Mouse (Mus musculus): ENCODE data around the gene Ccr1l1. TPM values are rescaled to one million over a fixed set of nuclear protein-coding genes. Genes with fewer than 3 reads are reported as not detected.

Gene Ccr1l1
- polyA plus RNA-seq, 1 experiment from 2014 or later = not detected

GRCm38 (mm10) chr9:123951176-123951575 lies 27.0 kb downstream of the Ccr1l1 start:
- Histone ChIP-seq H3K4me3 (ENCODE audit: low read depth, low read length) (no peak overlapping the region), H3K9me3 (ENCODE audit: control insufficient read depth, low read length) (no peaks in the 10 kb centered on the region), H3K27ac (replicated peaks; ENCODE audit: low read depth, low read length) (no peak overlapping the region), H3K36me3 (ENCODE audit: control insufficient read depth, insufficient read depth, low read length) (no peaks in the 10 kb centered on the region), H3K27me3 (ENCODE audit: control insufficient read depth, insufficient read depth, low read length) (no peaks in the 10 kb centered on the region), H3K4me2 (ENCODE audit: low read depth, severe bottlenecking) (no peak overlapping the region), H3K9ac (ENCODE audit: low read length) (no peak overlapping the region), H3K4me1 (ENCODE audit: control insufficient read depth, insufficient read depth, low read length) (no peaks in the 10 kb centered on the region)
- DNase-seq (ENCODE audit: low spot score) = no peak
- no peak for ATAC-seq (ENCODE audit: insufficient number of reproducible peaks, low FRiP score, low TSS enrichment, low read depth)
- WGBS = 93% methylated on average over 1 of the region's 1 CpGs

- DNase-seq (ENCODE audit: low spot score) (no peak), ATAC-seq (ENCODE audit: insufficient number of reproducible peaks, low FRiP score, low TSS enrichment, low read depth) (no peak)
- Histone ChIP-seq H3K4me2 (ENCODE audit: low read depth, severe bottlenecking) (no peak overlapping the region), H3K27ac (replicated peaks; ENCODE audit: low read depth, low read length) (no peak overlapping the region), H3K4me1 (ENCODE audit: control insufficient read depth, insufficient read depth, low read length) (no peaks in the 10 kb centered on the region), H3K4me3 (ENCODE audit: low read depth, low read length) (no peak overlapping the region), H3K36me3 (ENCODE audit: control insufficient read depth, insufficient read depth, low read length) (no peaks in the 10 kb centered on the region), H3K27me3 (ENCODE audit: control insufficient read depth, insufficient read depth, low read length) (no peaks in the 10 kb centered on the region), H3K9ac (ENCODE audit: low read length) (no peak overlapping the region), H3K9me3 (ENCODE audit: control insufficient read depth, low read length) (no peaks in the 10 kb centered on the region)
- WGBS = 84% methylated on average over 2 of the region's 2 CpGs
Observed at GRCm38 (mm10) chr9:123949432-123949831, 28.8 kb downstream of the Ccr1l1 start.

- no peak for ATAC-seq (ENCODE audit: insufficient number of reproducible peaks, low FRiP score, low TSS enrichment, low read depth)
- H3K27ac ChIP-seq (replicated peaks; ENCODE audit: low read depth, low read length) = no peak overlapping the region
- no peak overlapping the region for H3K9ac ChIP-seq (ENCODE audit: low read length)
- H3K27me3 ChIP-seq (ENCODE audit: control insufficient read depth, insufficient read depth, low read length) = no peaks in the 10 kb centered on the region
- no peaks in the 10 kb centered on the region for H3K9me3 ChIP-seq (ENCODE audit: control insufficient read depth, low read length)
- H3K4me2 ChIP-seq (ENCODE audit: low read depth, severe bottlenecking) = no peak overlapping the region
- 88% methylated on average over 1 of the region's 1 CpGs for WGBS
- H3K36me3 ChIP-seq (ENCODE audit: control insufficient read depth, insufficient read depth, low read length) = no peaks in the 10 kb centered on the region
- no peak for DNase-seq (ENCODE audit: low spot score)
- H3K4me1 ChIP-seq (ENCODE audit: control insufficient read depth, insufficient read depth, low read length) = no peaks in the 10 kb centered on the region
- no peak overlapping the region for H3K4me3 ChIP-seq (ENCODE audit: low read depth, low read length)
Observed at GRCm38 (mm10) chr9:123947815-123948214, 30.4 kb downstream of the Ccr1l1 start.

- H3K36me3 ChIP-seq (ENCODE audit: control insufficient read depth, insufficient read depth, low read length) = no peaks in the 10 kb centered on the region
- H3K4me3 ChIP-seq (ENCODE audit: low read depth, low read length) = no peak overlapping the region
- no peaks in the 10 kb centered on the region for H3K9me3 ChIP-seq (ENCODE audit: control insufficient read depth, low read length)
- no peak overlapping the region for H3K27ac ChIP-seq (replicated peaks; ENCODE audit: low read depth, low read length)
- WGBS = 82% methylated on average over 3 of the region's 3 CpGs
- H3K4me2 ChIP-seq (ENCODE audit: low read depth, severe bottlenecking) = no peak overlapping the region
- DNase-seq (ENCODE audit: low spot score) (no peak), ATAC-seq (ENCODE audit: insufficient number of reproducible peaks, low FRiP score, low TSS enrichment, low read depth) (no peak)
- no peaks in the 10 kb centered on the region for H3K4me1 ChIP-seq (ENCODE audit: control insufficient read depth, insufficient read depth, low read length)
- H3K27me3 ChIP-seq (ENCODE audit: control insufficient read depth, insufficient read depth, low read length) = no peaks in the 10 kb centered on the region
- H3K9ac ChIP-seq (ENCODE audit: low read length) = no peak overlapping the region
Observed at GRCm38 (mm10) chr9:123942025-123942424, 36.2 kb downstream of the Ccr1l1 start.

GRCm38 (mm10) chr9:123941316-123941715 lies 36.9 kb downstream of the Ccr1l1 start:
- Histone ChIP-seq H3K27ac (replicated peaks; ENCODE audit: low read depth, low read length) (no peak overlapping the region), H3K4me3 (ENCODE audit: low read depth, low read length) (no peak overlapping the region), H3K9me3 (ENCODE audit: control insufficient read depth, low read length) (no peaks in the 10 kb centered on the region), H3K4me1 (ENCODE audit: control insufficient read depth, insufficient read depth, low read length) (no peaks in the 10 kb centered on the region), H3K4me2 (ENCODE audit: low read depth, severe bottlenecking) (no peak overlapping the region), H3K27me3 (ENCODE audit: control insufficient read depth, insufficient read depth, low read length) (no peaks in the 10 kb centered on the region), H3K36me3 (ENCODE audit: control insufficient read depth, insufficient read depth, low read length) (no peaks in the 10 kb centered on the region), H3K9ac (ENCODE audit: low read length) (no peak overlapping the region)
- ATAC-seq (ENCODE audit: insufficient number of reproducible peaks, low FRiP score, low TSS enrichment, low read depth) (no peak), DNase-seq (ENCODE audit: low spot score) (no peak)
- 70% methylated on average over 2 of the region's 2 CpGs for WGBS

- Histone ChIP-seq H3K27ac (replicated peaks; ENCODE audit: low read depth, low read length) (no peak overlapping the region), H3K4me1 (ENCODE audit: control insufficient read depth, insufficient read depth, low read length) (no peaks in the 10 kb centered on the region), H3K36me3 (ENCODE audit: control insufficient read depth, insufficient read depth, low read length) (no peaks in the 10 kb centered on the region), H3K4me2 (ENCODE audit: low read depth, severe bottlenecking) (no peak overlapping the region), H3K9me3 (ENCODE audit: control insufficient read depth, low read length) (no peaks in the 10 kb centered on the region), H3K27me3 (ENCODE audit: control insufficient read depth, insufficient read depth, low read length) (no peaks in the 10 kb centered on the region), H3K4me3 (ENCODE audit: low read depth, low read length) (no peak overlapping the region), H3K9ac (ENCODE audit: low read length) (no peak overlapping the region)
- ATAC-seq (ENCODE audit: insufficient number of reproducible peaks, low FRiP score, low TSS enrichment, low read depth) (no peak), DNase-seq (ENCODE audit: low spot score) (no peak)
Observed at GRCm38 (mm10) chr9:123940628-123941027, 37.6 kb downstream of the Ccr1l1 start.

GRCm38 (mm10) chr9:123940168-123940567 lies 38.0 kb downstream of the Ccr1l1 start:
- DNase-seq (ENCODE audit: low spot score) = no peak
- Histone ChIP-seq H3K36me3 (ENCODE audit: control insufficient read depth, insufficient read depth, low read length) (no peaks in the 10 kb centered on the region), H3K27ac (replicated peaks; ENCODE audit: low read depth, low read length) (no peak overlapping the region), H3K9ac (ENCODE audit: low read length) (no peak overlapping the region), H3K4me1 (ENCODE audit: control insufficient read depth, insufficient read depth, low read length) (no peaks in the 10 kb centered on the region), H3K27me3 (ENCODE audit: control insufficient read depth, insufficient read depth, low read length) (no peaks in the 10 kb centered on the region), H3K9me3 (ENCODE audit: control insufficient read depth, low read length) (no peaks in the 10 kb centered on the region), H3K4me3 (ENCODE audit: low read depth, low read length) (no peak overlapping the region), H3K4me2 (ENCODE audit: low read depth, severe bottlenecking) (no peak overlapping the region)
- WGBS = 100% methylated on average over 1 of the region's 1 CpGs
- no peak for ATAC-seq (ENCODE audit: insufficient number of reproducible peaks, low FRiP score, low TSS enrichment, low read depth)

- ATAC-seq (ENCODE audit: insufficient number of reproducible peaks, low FRiP score, low TSS enrichment, low read depth) (no peak), DNase-seq (ENCODE audit: low spot score) (no peak)
- Histone ChIP-seq H3K27me3 (ENCODE audit: control insufficient read depth, insufficient read depth, low read length) (no peaks in the 10 kb centered on the region), H3K4me2 (ENCODE audit: low read depth, severe bottlenecking) (no peak overlapping the region), H3K36me3 (ENCODE audit: control insufficient read depth, insufficient read depth, low read length) (no peaks in the 10 kb centered on the region), H3K27ac (replicated peaks; ENCODE audit: low read depth, low read length) (no peak overlapping the region), H3K9ac (ENCODE audit: low read length) (no peak overlapping the region), H3K4me3 (ENCODE audit: low read depth, low read length) (no peak overlapping the region), H3K9me3 (ENCODE audit: control insufficient read depth, low read length) (no peaks in the 10 kb centered on the region), H3K4me1 (ENCODE audit: control insufficient read depth, insufficient read depth, low read length) (no peaks in the 10 kb centered on the region)
- WGBS = 91% methylated on average over 2 of the region's 2 CpGs
Observed at GRCm38 (mm10) chr9:123937989-123938388, 40.2 kb downstream of the Ccr1l1 start.

GRCm38 (mm10) chr9:123936604-123937280 lies 41.5 kb downstream of the Ccr1l1 start:
- no peaks in the 10 kb centered on the region for H3K36me3 ChIP-seq (ENCODE audit: control insufficient read depth, insufficient read depth, low read length)
- H3K27me3 ChIP-seq (ENCODE audit: control insufficient read depth, insufficient read depth, low read length) = no peaks in the 10 kb centered on the region
- H3K27ac ChIP-seq (replicated peaks; ENCODE audit: low read depth, low read length) = no peak overlapping the region
- ATAC-seq (ENCODE audit: insufficient number of reproducible peaks, low FRiP score, low TSS enrichment, low read depth) (no peak), DNase-seq (ENCODE audit: low spot score) (no peak)
- 85% methylated on average over 9 of the region's 9 CpGs for WGBS
- H3K4me2 ChIP-seq (ENCODE audit: low read depth, severe bottlenecking) = no peak overlapping the region
- H3K4me1 ChIP-seq (ENCODE audit: control insufficient read depth, insufficient read depth, low read length) = no peaks in the 10 kb centered on the region
- no peak overlapping the region for H3K4me3 ChIP-seq (ENCODE audit: low read depth, low read length)
- H3K9me3 ChIP-seq (ENCODE audit: control insufficient read depth, low read length) = no peaks in the 10 kb centered on the region
- no peak overlapping the region for H3K9ac ChIP-seq (ENCODE audit: low read length)
